Mouse (Mus musculus) MN1 (cell line): ENCODE measurements around the gene Kirrel.

Experiments
- DNase-seq: peaks from one replicate; pipeline ENCODE4 v3.0.0-alpha.2; 2016; ENCODE audit warnings: low spot score

Gene Kirrel

GRCm38 (mm10) chr3:87167621-87168020, 6.9 kb downstream of the Kirrel start:
- no peak for DNase-seq

- no peak for DNase-seq
These were observed 9.2 kb downstream of the Kirrel start for GRCm38 (mm10) chr3:87165291-87165881.

GRCm38 (mm10) chr3:87164099-87164815, 10.3 kb downstream of the Kirrel start:
- DNase-seq, result no peak

GRCm38 (mm10) chr3:87163116-87163515, 11.4 kb downstream of the Kirrel start:
- DNase-seq, result no peak

GRCm38 (mm10) chr3:87162380-87162779, 12.2 kb downstream of the Kirrel start:
- DNase-seq, result no peak

- DNase-seq, result no peak
These were observed 12.9 kb downstream of the Kirrel start for GRCm38 (mm10) chr3:87161601-87162000.

- no peak for DNase-seq
These were observed 13.6 kb downstream of the Kirrel start for GRCm38 (mm10) chr3:87160819-87161509.

- no peak for DNase-seq
These were observed 15.4 kb downstream of the Kirrel start for GRCm38 (mm10) chr3:87159190-87159589.

GRCm38 (mm10) chr3:87157767-87158291, 16.7 kb downstream of the Kirrel start:
- DNase-seq, result no peak

- DNase-seq, result no peak
These were observed 17.2 kb downstream of the Kirrel start for GRCm38 (mm10) chr3:87157297-87157696.

- no peak for DNase-seq
These were observed 19.9 kb downstream of the Kirrel start for GRCm38 (mm10) chr3:87154398-87155287.

- DNase-seq, result no peak
These were observed 21.5 kb downstream of the Kirrel start for GRCm38 (mm10) chr3:87153038-87153437.

GRCm38 (mm10) chr3:87152111-87152738, 22.3 kb downstream of the Kirrel start:
- DNase-seq, result no peak

GRCm38 (mm10) chr3:87151294-87151826, 23.2 kb downstream of the Kirrel start:
- no peak for DNase-seq

GRCm38 (mm10) chr3:87150689-87151244, 23.8 kb downstream of the Kirrel start:
- DNase-seq, result no peak

GRCm38 (mm10) chr3:87150056-87150688, 24.4 kb downstream of the Kirrel start:
- no peak for DNase-seq

GRCm38 (mm10) chr3:87149425-87149824, 25.1 kb downstream of the Kirrel start:
- no peak for DNase-seq

GRCm38 (mm10) chr3:87144476-87145240, 29.9 kb downstream of the Kirrel start:
- no peak for DNase-seq

GRCm38 (mm10) chr3:87140284-87140683, 34.3 kb downstream of the Kirrel start:
- DNase-seq, result no peak

- no peak for DNase-seq
These were observed 37.8 kb downstream of the Kirrel start for GRCm38 (mm10) chr3:87136782-87137181.
